Mouse (Mus musculus) forebrain, embryonic 14.5 days (tissue): Measurements from ENCODE around the gene Olfr658. TPM values are rescaled to one million over a fixed set of nuclear protein-coding genes. Genes with fewer than 3 reads are reported as not detected.

Experiments
- ATAC-seq: fragments of 200-750 bp; cut with Nextera tagmentation; 2 replicates; pipeline ENCODE4 v1.8.0; 2017; ENCODE audit warnings: mild to moderate bottlenecking, moderate library complexity
- DNase-seq: peaks from one replicate; pipeline ENCODE4 v3.0.0-alpha.2; 2015; ENCODE audit warnings: low spot score
- H3K27ac ChIP-seq: fragments of 300-500 bp; sonication (generic); 2 replicates; pipeline ENCODE4 v1.5.1; 2014; ENCODE audit warnings: low read depth, mild to moderate bottlenecking, control low read depth, low read length, moderate library complexity
- H3K27me3 ChIP-seq: fragments of 300-500 bp; sonication (generic); replicated peaks from 2 replicates; pipeline ENCODE4 v1.6.1; 2014; ENCODE audit warnings: low read length, control low read depth, mixed read lengths; ENCODE audit not compliant: control insufficient read depth, insufficient read depth
- H3K36me3 ChIP-seq: fragments of 300-500 bp; sonication (generic); 2 replicates; pipeline ENCODE4 v1.6.1; 2014; ENCODE audit warnings: low read length, control low read depth; ENCODE audit not compliant: control insufficient read depth, insufficient read depth
- H3K4me1 ChIP-seq: fragments of 300-500 bp; sonication (generic); 2 replicates; pipeline ENCODE4 v1.6.1; 2014; ENCODE audit warnings: antibody characterized with exemption, low read length, control low read depth; ENCODE audit not compliant: control insufficient read depth, insufficient read depth
- H3K4me2 ChIP-seq: fragments of 300-500 bp; sonication (generic); 2 replicates; pipeline ENCODE4 v1.6.1; 2014; ENCODE audit warnings: mild to moderate bottlenecking, control low read depth, low read length
- H3K4me3 ChIP-seq: fragments of 300-500 bp; sonication (generic); 2 replicates; pipeline ENCODE4 v1.5.1; 2014; ENCODE audit warnings: low read depth, low read length, control low read depth
- H3K9ac ChIP-seq: fragments of 300-500 bp; sonication (generic); 2 replicates; pipeline ENCODE4 v1.6.1; 2014; ENCODE audit warnings: mild to moderate bottlenecking, low read length, control low read depth, moderate library complexity
- H3K9me3 ChIP-seq: fragments of 300-500 bp; sonication (generic); replicated peaks from 2 replicates; pipeline ENCODE4 v1.6.1; 2016; ENCODE audit warnings: low read length, control low read depth, mixed read lengths; ENCODE audit not compliant: control insufficient read depth
- WGBS: fragments of 180-500 bp; shearing (Covaris S2); extraction: QIAGEN DNeasy Blood & Tissue Kit; methylation state at CpG from one replicate; pipeline ENCODE4 v1.1.7; 2014; 5-methylcytosine and 5-hydroxymethylcytosine counted together
- polyA plus RNA-seq: library from polyadenylated mRNA; unstranded; fragments of >200 nt; fragmentation: Nextera tagmentation; extraction: Ambion mirVana; gene quantifications from 2 replicates; pipeline ENCODE4 v1.2.1, GENCODE M21; 2014

Olfr658 gene
- 0.08 and 0.21 TPM in 2 replicates for polyA plus RNA-seq

DNA sequence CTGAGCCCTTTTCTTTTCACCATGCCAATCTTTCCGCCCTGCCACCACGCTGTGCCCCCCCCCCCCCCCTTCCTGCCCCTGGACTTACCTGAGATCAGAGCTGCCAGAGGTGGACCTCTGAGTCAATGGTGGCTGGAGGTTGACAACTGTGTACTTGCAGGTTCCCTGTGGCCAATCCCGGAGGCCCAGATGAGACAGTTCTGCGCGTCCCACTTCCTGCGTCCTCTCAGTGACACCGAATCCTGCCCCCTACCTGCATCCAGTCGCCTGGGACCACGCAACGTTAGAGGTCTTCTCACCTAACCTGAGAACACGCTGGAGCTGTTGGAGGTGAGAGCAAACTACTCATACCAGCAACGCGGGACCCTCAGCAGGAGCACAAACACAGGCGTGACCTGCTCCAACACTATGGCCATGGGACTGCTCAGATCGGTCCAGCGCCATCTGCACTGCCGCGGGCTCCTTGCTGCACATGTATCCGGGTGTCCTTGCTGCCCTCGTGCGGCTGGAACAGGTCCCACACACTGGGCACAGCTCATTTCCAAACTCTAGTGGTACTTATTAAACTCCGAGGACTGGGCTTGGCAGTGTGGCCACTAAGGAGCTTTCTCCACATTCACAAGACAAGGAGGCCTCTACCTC is at the start of gene Olfr658:
TSS of gene Olfr658 (minus strand) at position 465 of the 642 bp plus-strand sequence.
- no peaks in the 10 kb centered on the region for H3K9me3 ChIP-seq
- DNase-seq (peak; percentile 53), ATAC-seq (peak; percentile 94)
- peak within 1 kb of the TSS; percentile 21 for H3K4me3 ChIP-seq
- peak within 1 kb of the TSS; percentile 44 for H3K4me2 ChIP-seq
- H3K27me3 ChIP-seq = no peaks in the 10 kb centered on the region
- no peaks in the 10 kb centered on the region for H3K36me3 ChIP-seq
- H3K27ac ChIP-seq = no peak within 1 kb of the TSS
- H3K4me1 ChIP-seq = no peaks in the 10 kb centered on the region
- 32% methylated on average over 22 of the region's 22 CpGs for WGBS
- peak within 1 kb of the TSS; percentile 35 for H3K9ac ChIP-seq

DNA sequence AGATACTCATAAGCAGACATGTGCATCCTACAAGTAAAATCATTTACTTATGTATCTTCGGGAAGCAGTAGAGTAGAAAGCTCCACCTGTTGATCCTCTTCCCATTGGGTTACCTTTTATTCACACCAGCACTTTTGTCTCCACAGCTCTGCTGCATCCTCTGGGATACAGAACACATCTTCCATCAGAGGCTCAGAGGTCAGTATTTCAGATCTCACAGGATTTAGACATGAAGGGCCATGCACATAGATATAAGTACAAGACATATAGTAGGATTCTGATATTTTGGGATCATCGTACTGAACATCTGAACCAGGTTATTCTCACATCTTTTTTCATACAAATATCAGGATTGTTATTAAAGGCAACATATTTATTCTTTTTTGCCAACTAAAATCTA is 39.1 kb upstream of the Olfr658 start, which contains the start of gene Olfr661:
TSS of gene Olfr661 (plus strand) at position 301 of the 400 bp plus-strand sequence.
- DNase-seq = no peak
- Histone ChIP-seq H3K36me3 (no peaks in the 10 kb centered on the region), H3K9me3 (no peaks in the 10 kb centered on the region), H3K4me1 (no peaks in the 10 kb centered on the region), H3K4me3 (no peak within 1 kb of the TSS), H3K4me2 (no peak within 1 kb of the TSS), H3K27ac (no peak within 1 kb of the TSS), H3K9ac (no peak within 1 kb of the TSS), H3K27me3 (no peaks in the 10 kb centered on the region)
- WGBS = 94% methylated on average over 2 of the region's 2 CpGs
- no peak for ATAC-seq

DNA sequence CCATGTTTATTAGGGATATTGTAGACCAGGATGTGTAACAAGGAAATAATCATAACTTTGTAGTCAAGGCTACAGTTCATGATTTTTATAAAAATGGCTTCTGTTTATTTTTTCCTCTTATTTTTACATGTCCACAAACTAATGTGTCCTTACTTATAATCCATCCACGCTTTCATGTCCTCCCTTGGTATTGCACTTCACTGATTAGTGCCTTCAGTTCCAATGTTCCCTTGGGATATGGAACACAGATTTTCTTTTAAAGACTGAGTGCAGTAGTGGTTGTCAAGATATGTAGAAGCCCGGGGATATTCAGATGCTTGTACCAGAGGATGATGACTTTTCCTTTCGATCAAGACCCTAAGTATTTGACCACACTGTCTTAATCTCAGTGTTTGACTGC is 19.3 kb upstream of the Olfr658 start, which contains the start of gene Olfr659:
TSS of gene Olfr659 (plus strand) at position 301 of the 400 bp plus-strand sequence.
- H3K9ac ChIP-seq = no peak within 1 kb of the TSS
- DNase-seq = no peak
- ATAC-seq = no peak
- no peak within 1 kb of the TSS for H3K4me3 ChIP-seq
- no peaks in the 10 kb centered on the region for H3K9me3 ChIP-seq
- H3K4me2 ChIP-seq = no peak within 1 kb of the TSS
- H3K27me3 ChIP-seq = no peaks in the 10 kb centered on the region
- no peak within 1 kb of the TSS for H3K27ac ChIP-seq
- H3K4me1 ChIP-seq = no peaks in the 10 kb centered on the region
- 86% methylated on average over 3 of the region's 3 CpGs for WGBS
- H3K36me3 ChIP-seq = no peaks in the 10 kb centered on the region

DNA sequence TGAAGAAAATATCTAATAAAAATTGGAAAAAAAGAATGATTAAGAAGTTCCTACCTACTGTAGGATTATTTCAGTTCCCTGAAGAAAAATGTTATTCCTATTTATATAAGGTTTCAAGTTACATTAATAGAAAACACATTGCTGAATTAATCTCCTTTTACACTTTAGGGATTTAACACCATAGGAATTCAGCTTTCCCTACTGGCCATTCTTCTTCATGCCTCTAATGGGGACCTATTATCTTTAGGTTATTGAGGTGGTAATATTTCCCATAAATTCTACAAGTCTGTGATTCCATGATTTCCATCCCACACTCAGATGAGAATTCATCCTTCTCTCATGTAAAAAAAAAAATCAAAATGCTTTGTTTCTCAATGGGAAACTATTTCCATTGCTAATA is 22.6 kb downstream of the Olfr658 start, which contains the start of gene Olfr657:
TSS of gene Olfr657 (plus strand) at position 301 of the 400 bp plus-strand sequence.
- H3K9me3 ChIP-seq = 0 out of 2 replicates have a peak, but pooled peaks cover 3% of the 10 kb centered on the region
- no peaks in the 10 kb centered on the region for H3K36me3 ChIP-seq
- H3K27me3 ChIP-seq = no peaks in the 10 kb centered on the region
- no peak within 1 kb of the TSS for H3K9ac ChIP-seq
- H3K27ac ChIP-seq = no peak within 1 kb of the TSS
- H3K4me3 ChIP-seq = no peak within 1 kb of the TSS
- no peak for DNase-seq
- H3K4me1 ChIP-seq = no peaks in the 10 kb centered on the region
- no peak within 1 kb of the TSS for H3K4me2 ChIP-seq
- no peak for ATAC-seq

DNA sequence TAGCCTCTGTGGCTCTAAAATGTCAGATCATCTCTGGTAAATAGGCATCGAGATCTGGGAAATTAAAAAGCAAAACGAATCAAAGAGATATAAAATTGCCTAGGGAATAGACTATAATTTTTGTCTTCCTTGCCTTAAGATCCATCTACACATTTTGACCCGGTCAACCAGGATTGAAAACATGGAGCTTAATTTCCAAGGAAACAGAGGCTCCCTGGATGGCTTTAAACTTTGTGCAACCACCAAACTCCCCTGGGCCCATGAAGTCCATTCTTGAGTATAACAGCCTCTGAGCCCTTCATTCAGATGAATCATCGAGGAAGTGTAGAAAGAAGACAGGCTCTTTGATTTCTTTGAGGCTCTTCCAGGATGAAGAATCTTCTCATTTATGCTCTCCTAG is 33.5 kb downstream of the Olfr658 start, which contains the start of gene Olfr656:
TSS of gene Olfr656 (plus strand) at position 301 of the 400 bp plus-strand sequence.
- H3K36me3 ChIP-seq = no peaks in the 10 kb centered on the region
- H3K27ac ChIP-seq = no peak within 1 kb of the TSS
- ATAC-seq (no peak), DNase-seq (no peak)
- no peak within 1 kb of the TSS for H3K4me3 ChIP-seq
- no peaks in the 10 kb centered on the region for H3K27me3 ChIP-seq
- H3K9me3 ChIP-seq = no peaks in the 10 kb centered on the region
- WGBS = 83% methylated on average over 4 of the region's 4 CpGs
- no peaks in the 10 kb centered on the region for H3K4me1 ChIP-seq
- H3K4me2 ChIP-seq = no peak within 1 kb of the TSS
- no peak within 1 kb of the TSS for H3K9ac ChIP-seq

DNA sequence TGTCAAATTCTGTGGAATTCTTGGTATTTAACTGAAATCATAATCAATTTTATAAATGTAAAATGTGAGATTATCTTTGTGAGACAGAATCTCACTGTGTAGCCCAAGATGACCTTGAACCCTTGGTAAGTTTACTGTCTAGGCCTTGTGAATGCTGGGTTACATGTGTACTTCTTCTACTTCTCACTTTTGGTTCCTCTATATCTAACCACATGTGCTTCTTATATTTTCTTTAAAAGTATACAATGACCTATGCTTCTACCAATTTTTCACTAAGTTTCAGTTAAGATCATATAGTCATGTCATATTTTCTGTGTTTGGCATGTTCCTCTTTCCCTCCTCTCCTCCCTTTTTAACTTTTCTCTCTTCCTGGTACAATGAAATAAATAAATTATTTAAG is 42.4 kb downstream of the Olfr658 start:
- Histone ChIP-seq H3K36me3 (no peaks in the 10 kb centered on the region), H3K27ac (no peak overlapping the region), H3K4me1 (no peaks in the 10 kb centered on the region), H3K27me3 (no peaks in the 10 kb centered on the region), H3K4me2 (no peak overlapping the region), H3K9ac (no peak overlapping the region), H3K4me3 (no peak overlapping the region), H3K9me3 (no peaks in the 10 kb centered on the region)
- no peak for DNase-seq
- no peak for ATAC-seq

DNA sequence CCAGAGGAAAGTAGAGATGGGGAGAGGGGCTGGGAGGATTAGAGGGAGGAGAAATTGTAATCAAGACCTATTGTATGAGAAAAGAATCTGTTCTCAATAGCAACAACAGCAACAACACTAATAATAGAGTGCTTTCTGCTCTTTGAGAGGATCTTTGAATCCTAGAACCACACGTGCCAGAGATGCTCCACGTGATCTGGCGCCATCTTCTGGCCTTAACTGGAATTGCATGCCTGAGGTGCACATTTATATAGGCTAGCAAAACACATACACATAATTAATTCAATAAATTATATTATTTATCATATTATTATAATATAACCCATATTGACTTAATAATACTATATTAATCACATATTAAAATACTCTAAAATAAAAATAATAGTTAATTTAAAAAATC is 43.9 kb downstream of the Olfr658 start:
- Histone ChIP-seq H3K4me2 (no peak overlapping the region), H3K9me3 (no peaks in the 10 kb centered on the region), H3K4me1 (no peaks in the 10 kb centered on the region), H3K9ac (no peak overlapping the region), H3K4me3 (no peak overlapping the region), H3K36me3 (no peaks in the 10 kb centered on the region), H3K27ac (no peak overlapping the region), H3K27me3 (no peaks in the 10 kb centered on the region)
- ATAC-seq = no peak
- peak; percentile 14 for DNase-seq
- 5% methylated on average over 3 of the region's 3 CpGs for WGBS

DNA sequence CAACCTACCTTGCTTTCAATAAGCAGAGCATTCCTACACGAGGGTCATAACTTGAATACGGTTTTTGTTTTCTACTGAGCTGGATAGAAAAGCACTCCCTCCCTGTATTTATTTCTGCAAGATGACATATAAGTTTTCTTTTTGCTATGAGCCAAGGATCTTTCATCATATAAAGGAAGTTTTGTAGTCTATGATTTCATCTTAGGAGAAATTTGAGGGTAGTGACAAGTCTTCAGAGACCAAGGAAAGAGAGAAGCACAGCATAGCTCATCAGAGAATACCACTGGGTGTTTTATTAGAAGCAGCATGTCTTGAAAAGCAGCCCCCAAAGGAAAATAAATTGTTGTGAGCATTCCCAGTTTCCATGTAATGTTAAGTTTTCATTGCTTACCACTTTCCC is 45.4 kb downstream of the Olfr658 start, which contains the start of gene Olfr655:
TSS of gene Olfr655 (minus strand) at position 101 of the 400 bp plus-strand sequence.
- 80% methylated on average over 2 of the region's 2 CpGs for WGBS
- H3K4me3 ChIP-seq = no peak within 1 kb of the TSS
- no peak within 1 kb of the TSS for H3K9ac ChIP-seq
- H3K9me3 ChIP-seq = no peaks in the 10 kb centered on the region
- H3K36me3 ChIP-seq = no peaks in the 10 kb centered on the region
- no peak within 1 kb of the TSS for H3K27ac ChIP-seq
- ATAC-seq (no peak), DNase-seq (no peak)
- H3K27me3 ChIP-seq = no peaks in the 10 kb centered on the region
- H3K4me1 ChIP-seq = no peaks in the 10 kb centered on the region
- H3K4me2 ChIP-seq = no peak within 1 kb of the TSS
